Mouse (Mus musculus) G1E (cell line): ENCODE data around the gene Ms4a14. TPM values are rescaled to one million over a fixed set of nuclear protein-coding genes. Genes with fewer than 3 reads are reported as not detected.
"Not testable (repeated sequence)": the region's sequence is repeated elsewhere in the genome, so short reads cannot be mapped to it uniquely, and the experiment has no call there.

ENCODE experiments used
- ATAC-seq: 2 replicates; pipeline ENCODE4 v1.8.0; 2016; ENCODE audit warnings: mild to moderate bottlenecking; ENCODE audit not compliant: insufficient number of reproducible peaks, poor library complexity, low FRiP score, severe bottlenecking; ENCODE audit errors: extremely low read depth
- DNase-seq: peaks from one replicate; pipeline ENCODE4 v3.0.0; 2012; ENCODE audit warnings: low spot score
- H3K27me3 ChIP-seq: 2 replicates; pipeline ENCODE4 v1.6.1; 2012; ENCODE audit warnings: mild to moderate bottlenecking, low read length, inconsistent platforms; ENCODE audit not compliant: insufficient read depth
- H3K36me3 ChIP-seq: replicated peaks from 2 replicates; pipeline ENCODE3; 2012; ENCODE audit warnings: mild to moderate bottlenecking, inconsistent platforms
- H3K4me1 ChIP-seq: 2 replicates; pipeline ENCODE4 v1.6.1; 2012; ENCODE audit warnings: low read depth, low read length, inconsistent platforms, mixed read lengths; ENCODE audit not compliant: insufficient read depth
- H3K4me3 ChIP-seq: 2 replicates; pipeline ENCODE4 v1.5.1; 2012; ENCODE audit warnings: low read depth, mild to moderate bottlenecking, inconsistent platforms, low read length, moderate library complexity, mixed read lengths
- H3K9me3 ChIP-seq: replicated peaks from 2 replicates; pipeline ENCODE4 v1.6.1; 2012; ENCODE audit warnings: inconsistent platforms
- CTCF ChIP-seq: IDR thresholded peaks from 2 replicates; pipeline ENCODE4 v1.5.1; 2012; ENCODE audit warnings: low read depth, low read length, inconsistent platforms, mixed read lengths
- GATA1 ChIP-seq: IDR thresholded peaks from 2 replicates; pipeline ENCODE4 v1.6.1; 2012; ENCODE audit warnings: borderline replicate concordance, low read length, inconsistent platforms, mixed read lengths
- GATA2 ChIP-seq: IDR thresholded peaks from 2 replicates; pipeline ENCODE4 v1.6.1; 2012; ENCODE audit warnings: low read depth, low read length, inconsistent platforms, borderline replicate concordance
- POLR2AphosphoS5 ChIP-seq: IDR thresholded peaks from 2 replicates; pipeline ENCODE4 v1.6.1; 2012; ENCODE audit warnings: low read depth, low read length, inconsistent platforms; ENCODE audit not compliant: insufficient replicate concordance
- TAL1 ChIP-seq: conservative IDR thresholded peaks from 2 replicates; pipeline ENCODE4 v1.6.1; 2012; ENCODE audit warnings: low read depth, low read length, inconsistent platforms, mixed read lengths
- polyA plus RNA-seq: library from polyadenylated mRNA; stranded (reverse); fragments of >175 nt; gene quantifications from 2 replicates; pipeline ENCODE4 v1.2.3, GENCODE M21; 2012
- total RNA-seq, 2 experiments: library from RNA; stranded (forward) in 1 of 2; stranded (reverse) in 1 of 2; fragments of 200-1000 nt in 1 of 2; fragments of >200 nt in 1 of 2; fragmentation: Nextera tagmentation in 1 of 2; gene quantifications; 2 replicates each; pipeline ENCODE4 v1.2.3; 2014 to 2017

Gene Ms4a14
- total and polyA plus RNA-seq, 3 experiments: 0.05 TPM; not detected in 2

DNA sequence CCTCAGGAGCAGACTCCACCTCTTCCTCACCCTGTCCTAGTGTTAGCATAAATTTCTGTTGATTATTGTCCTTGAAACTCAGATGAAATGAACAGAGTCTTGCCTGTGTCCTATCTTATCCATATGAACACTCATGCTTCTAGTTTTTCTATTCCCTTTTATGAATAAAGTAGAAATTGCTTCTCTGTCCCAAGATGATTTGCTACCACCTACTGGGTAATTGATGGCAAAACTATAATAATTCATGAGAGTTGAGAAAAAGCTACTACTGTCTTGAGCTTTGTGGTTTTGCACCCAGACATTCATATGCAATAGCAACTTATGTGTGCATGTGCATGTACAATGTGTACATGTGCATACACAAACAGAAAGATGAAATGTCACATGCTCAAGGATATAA is 29.7 kb upstream of the Ms4a14 start:
- no peak for DNase-seq

DNA sequence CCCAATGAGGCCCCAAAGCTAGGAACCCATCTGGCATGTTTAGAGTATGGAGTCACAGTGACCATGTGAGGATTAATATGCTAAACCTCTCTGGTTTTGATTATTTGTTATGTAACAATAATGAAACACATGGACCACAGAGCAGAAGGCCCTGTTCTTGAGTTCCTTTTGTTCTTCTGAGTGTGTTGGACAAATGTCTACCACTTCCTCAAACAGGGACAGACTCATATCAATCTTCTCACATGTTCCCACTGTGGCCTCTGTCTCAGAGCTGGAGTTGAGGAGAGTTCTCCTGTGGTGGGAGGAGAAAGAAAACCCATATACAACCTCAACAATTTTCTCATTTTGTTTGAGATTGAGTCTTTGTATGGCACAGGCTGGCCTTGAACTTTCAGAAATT is 28.9 kb upstream of the Ms4a14 start:
- H3K36me3 ChIP-seq: no peaks in the 10 kb centered on the region
- DNase-seq (no peak), ATAC-seq (no peak)
- no peaks in the 10 kb centered on the region for H3K4me1 ChIP-seq
- H3K9me3 ChIP-seq: no peaks in the 10 kb centered on the region
- H3K4me3 ChIP-seq: no peak overlapping the region
- H3K27me3 ChIP-seq: no peaks in the 10 kb centered on the region
- TF ChIP-seq GATA1 (no peak), GATA2 (no peak), TAL1 (no peak), POLR2AphosphoS5 (no peak), CTCF (no peak)

More for the DNA sequence above, 29.7 kb upstream of the Ms4a14 start:
- Histone ChIP-seq H3K4me3 (no peak overlapping the region), H3K27me3 (peaks cover 4% of the 10 kb centered on the region; the same call in 1 of the 2 replicates), H3K9me3 (no peaks in the 10 kb centered on the region), H3K4me1 (no peaks in the 10 kb centered on the region), H3K36me3 (no peaks in the 10 kb centered on the region)
- ATAC-seq: no peak
- no peak for TF ChIP-seq POLR2AphosphoS5
- TF ChIP-seq TAL1: no peak
- TF ChIP-seq CTCF: no peak
- no peak for TF ChIP-seq GATA2
- no peak for TF ChIP-seq GATA1

DNA sequence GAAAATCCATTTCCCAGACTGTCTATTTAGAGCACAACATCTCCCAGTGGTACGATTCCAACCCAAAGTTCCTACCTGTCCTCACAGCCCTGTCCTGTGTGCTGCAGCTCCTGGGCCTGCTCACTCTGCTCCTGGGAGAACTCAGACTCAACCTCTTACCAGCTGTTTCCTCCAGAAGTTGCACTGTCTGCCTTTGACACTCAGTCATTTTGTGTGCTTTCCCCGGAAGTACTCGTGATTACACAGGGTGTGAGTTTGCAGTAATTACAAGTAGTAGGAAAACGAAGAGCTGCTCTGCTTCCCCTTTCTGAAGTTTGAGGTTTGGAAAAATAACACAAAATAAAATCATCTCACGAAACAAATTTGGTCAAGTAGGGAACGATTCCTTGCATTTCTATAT is 21.7 kb upstream of the Ms4a14 start, which contains the start of gene Ms4a7:
Gene Ms4a7 (minus strand): TSS at position 215 of the 400 bp plus-strand sequence.
- ATAC-seq (no peak), DNase-seq (no peak)
- Histone ChIP-seq H3K9me3 (no peaks in the 10 kb centered on the region), H3K4me3 (no peak within 1 kb of the TSS), H3K36me3 (no peaks in the 10 kb centered on the region), H3K4me1 (no peaks in the 10 kb centered on the region), H3K27me3 (0 out of 2 replicates have a peak, but pooled peaks cover 2% of the 10 kb centered on the region)
- TF ChIP-seq TAL1 (no peak), CTCF (no peak), GATA2 (no peak), POLR2AphosphoS5 (no peak), GATA1 (no peak)

DNA sequence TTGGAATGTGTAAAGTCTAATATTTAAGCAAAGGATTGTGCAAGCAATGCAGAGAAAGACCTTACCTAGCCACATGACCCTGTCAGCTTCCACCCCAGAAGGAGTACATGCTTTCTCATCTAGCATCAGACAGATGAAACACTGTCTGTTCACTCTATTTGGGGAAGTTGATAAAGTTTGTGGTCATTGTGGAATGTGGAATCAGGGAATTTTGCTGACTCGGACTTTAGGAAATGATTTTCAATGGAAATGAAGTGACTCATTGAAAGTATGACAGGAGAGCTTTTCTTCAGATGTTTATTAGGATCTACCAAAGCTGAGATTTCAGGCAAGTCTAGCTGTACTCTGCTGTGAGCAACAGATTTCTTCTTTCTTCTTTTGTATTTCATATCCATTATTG is 6.9 kb upstream of the Ms4a14 start:
- DNase-seq: no peak
- no peak for ATAC-seq
- TF ChIP-seq POLR2AphosphoS5: no peak
- no peak for TF ChIP-seq TAL1
- TF ChIP-seq GATA1: no peak
- no peak for TF ChIP-seq CTCF
- no peak for TF ChIP-seq GATA2
- Histone ChIP-seq H3K36me3 (no peaks in the 10 kb centered on the region), H3K27me3 (no peaks in the 10 kb centered on the region), H3K4me1 (no peaks in the 10 kb centered on the region), H3K9me3 (no peaks in the 10 kb centered on the region), H3K4me3 (no peak overlapping the region)

DNA sequence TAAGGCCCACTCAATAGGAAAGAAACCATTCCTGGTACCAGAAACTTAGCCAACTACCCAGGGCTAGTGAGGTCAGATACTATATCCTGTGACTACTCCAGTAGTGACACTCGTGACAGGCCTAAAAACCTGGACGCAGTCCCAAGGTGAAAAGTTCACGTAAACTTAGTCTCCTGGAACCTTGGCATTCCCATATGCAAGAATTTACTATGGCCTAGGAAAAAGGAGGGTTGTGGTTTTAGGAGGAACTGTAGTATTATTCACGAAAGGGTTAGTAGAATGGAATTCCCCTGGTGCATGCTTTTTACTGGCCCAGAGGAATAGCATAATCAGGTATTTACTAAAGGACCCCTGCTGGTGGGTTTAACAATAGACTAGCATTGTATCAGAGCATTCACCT is 2.5 kb upstream of the Ms4a14 start:
- ATAC-seq: no peak
- no peak for DNase-seq
- Histone ChIP-seq H3K4me3 (no peak overlapping the region), H3K36me3 (no peaks in the 10 kb centered on the region), H3K4me1 (no peaks in the 10 kb centered on the region), H3K9me3 (no peaks in the 10 kb centered on the region), H3K27me3 (no peaks in the 10 kb centered on the region)
- TF ChIP-seq POLR2AphosphoS5 (no peak), CTCF (no peak), TAL1 (no peak), GATA1 (no peak), GATA2 (no peak)

DNA sequence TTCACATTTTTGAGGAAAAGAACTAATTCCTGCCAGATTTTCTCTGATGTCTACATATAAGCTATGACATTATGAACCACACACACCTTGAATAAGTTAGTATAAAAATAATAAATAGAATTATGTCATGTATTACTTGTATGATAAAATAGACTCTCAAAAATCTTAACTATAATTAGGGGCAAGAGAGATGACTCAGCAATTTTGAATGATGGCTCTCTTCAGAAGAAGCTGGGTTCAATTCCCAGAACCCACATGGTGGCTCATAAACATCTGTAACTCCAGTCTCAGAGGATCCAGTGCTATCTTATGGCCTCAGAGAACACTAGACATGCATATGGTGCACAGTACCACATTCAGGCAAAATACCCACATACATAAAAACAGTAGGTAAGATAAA is 5.4 kb downstream of the Ms4a14 start:
- Histone ChIP-seq H3K9me3 (no peaks in the 10 kb centered on the region), H3K36me3 (no peaks in the 10 kb centered on the region)
- TF ChIP-seq CTCF: no peak
- no peak for TF ChIP-seq TAL1
- TF ChIP-seq GATA1: no peak
- TF ChIP-seq POLR2AphosphoS5: no peak
- no peak for TF ChIP-seq GATA2

DNA sequence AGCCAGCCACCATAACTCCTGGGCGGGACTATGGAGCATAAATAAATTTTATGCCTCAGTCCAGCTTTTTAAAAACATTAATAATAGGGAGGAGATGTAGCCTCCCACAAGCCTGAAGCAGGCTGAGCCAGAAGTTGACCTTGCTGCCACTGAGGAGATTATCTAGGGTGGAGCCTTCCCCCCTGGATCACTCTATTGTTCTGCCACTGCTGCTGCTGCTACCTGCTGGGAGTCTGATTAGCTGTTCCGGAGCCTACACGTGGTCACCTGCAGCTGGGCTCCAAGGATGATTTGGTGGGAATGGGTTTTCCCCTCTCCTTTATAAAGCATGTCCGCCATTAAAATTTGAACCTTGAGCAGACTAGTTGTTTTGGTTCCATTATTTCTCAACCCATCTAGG is 14.7 kb downstream of the Ms4a14 start:
- not testable (repeated sequence) for H3K27me3 ChIP-seq, H3K36me3 ChIP-seq, H3K4me3 ChIP-seq, DNase-seq, H3K4me1 ChIP-seq, H3K9me3 ChIP-seq, ATAC-seq

More for the DNA sequence above, 5.4 kb downstream of the Ms4a14 start:
- Histone ChIP-seq H3K27me3 (no peaks in the 10 kb centered on the region), H3K4me1 (no peaks in the 10 kb centered on the region), H3K4me3 (no peak overlapping the region)
- no peak for DNase-seq
- no peak for ATAC-seq
